Mouse (Mus musculus): ENCODE data around the gene Ttll4.

The Ttll4 gene

DNA sequence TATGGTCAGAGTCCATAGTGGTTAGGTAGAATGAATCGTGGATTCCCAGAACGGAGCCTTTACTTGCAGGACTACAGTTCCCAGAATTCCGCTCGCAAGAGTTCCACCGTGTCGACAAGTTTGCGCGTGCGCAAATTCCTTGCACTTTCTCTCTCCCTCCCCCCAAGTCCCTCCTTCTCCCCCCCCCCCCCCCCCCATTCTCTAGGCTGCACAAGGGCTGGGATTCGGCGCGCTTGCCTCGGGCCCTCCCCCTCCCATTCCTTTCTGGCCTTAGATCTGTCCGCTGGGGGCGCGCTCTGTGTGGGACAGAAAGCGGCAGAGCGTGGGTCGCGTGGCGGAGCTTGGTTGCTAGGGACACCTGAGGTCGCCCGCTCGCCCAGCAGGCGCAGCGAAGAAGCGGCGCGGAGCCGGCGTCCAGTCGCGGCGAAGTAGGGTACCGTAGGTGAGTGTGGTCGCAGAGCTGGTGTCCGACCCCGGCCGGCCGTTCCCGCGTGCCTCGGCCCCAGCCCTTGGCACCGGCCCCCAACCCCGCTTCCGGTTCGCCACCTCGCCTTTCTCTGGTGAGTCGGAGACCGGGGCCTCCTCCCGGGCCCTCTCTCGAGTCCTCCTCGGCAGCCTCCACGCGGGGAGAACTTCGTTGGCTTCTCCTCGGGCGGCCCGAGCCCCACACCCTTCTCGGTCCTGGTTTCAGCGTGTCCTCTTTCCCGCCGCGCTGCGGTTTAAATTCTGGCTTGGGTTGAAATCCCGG, at the start of gene Ttll4:
Gene Ttll4 (plus strand): TSS at position 298 of the 748 bp plus-strand sequence.
- peak; percentile 99 for DNase-seq (ENCODE audit: low spot score)

DNA sequence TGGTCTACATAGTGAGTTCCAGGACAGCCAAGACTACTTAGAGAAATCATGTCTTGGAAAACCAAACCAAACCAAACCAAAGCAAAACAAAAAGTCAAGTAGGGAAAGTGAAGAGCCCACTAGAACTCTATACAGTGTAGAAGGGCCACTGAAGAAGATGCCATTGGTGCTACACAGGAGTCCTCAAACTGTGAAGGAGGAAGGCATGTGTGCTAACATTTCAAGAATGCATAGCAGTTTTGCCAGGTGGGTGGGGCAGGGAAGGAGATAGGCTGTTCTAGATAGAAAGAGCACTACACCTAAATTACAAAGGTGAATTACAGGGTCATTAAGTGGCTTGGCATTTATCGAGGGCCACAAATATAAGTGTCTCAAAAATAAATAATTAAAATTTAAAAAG, 37.4 kb upstream of the Ttll4 start:
- no peak for DNase-seq (ENCODE audit: low spot score)

DNA sequence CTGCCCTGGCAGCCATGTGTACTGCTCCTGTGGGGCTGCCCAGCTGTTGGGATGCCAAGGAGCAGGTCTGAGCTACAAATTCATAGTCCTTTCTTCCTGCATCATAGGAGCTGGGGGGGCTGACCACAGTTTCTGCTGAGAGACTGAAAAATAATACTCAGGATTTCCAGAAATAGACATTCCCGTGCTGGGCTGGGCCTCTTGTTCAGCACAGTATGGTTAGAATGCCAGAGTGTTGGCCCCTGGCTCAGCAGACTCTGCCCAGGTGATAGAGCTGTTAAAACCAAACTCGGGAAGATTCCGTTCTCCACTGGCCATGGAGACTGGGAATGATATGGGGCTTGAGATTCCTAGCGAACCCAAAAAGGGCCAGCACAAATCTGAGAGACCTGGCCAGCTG, 35.5 kb upstream of the Ttll4 start:
- no peak for DNase-seq (ENCODE audit: low spot score)

DNA sequence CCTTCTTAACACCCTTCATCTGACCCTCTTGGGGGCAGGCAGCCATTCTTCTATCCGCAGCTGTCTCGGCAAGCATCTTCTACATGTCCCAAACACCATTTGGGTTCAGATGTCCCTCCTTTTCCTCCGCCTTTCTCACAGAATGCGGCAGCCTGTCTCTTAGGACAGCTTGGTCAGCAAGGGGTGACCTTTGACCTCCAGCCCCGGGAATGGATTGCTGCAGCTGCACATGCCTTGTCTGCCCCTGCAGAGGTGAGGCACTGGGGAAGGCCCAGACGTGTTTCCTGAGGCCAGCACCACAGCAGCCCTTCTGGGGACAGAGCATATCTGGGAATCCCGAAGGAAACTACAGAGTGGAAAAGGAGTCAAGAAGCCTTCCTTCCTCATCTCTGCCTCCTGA, 33.5 kb upstream of the Ttll4 start:
- peak; percentile 53 for DNase-seq (ENCODE audit: low spot score)

DNA sequence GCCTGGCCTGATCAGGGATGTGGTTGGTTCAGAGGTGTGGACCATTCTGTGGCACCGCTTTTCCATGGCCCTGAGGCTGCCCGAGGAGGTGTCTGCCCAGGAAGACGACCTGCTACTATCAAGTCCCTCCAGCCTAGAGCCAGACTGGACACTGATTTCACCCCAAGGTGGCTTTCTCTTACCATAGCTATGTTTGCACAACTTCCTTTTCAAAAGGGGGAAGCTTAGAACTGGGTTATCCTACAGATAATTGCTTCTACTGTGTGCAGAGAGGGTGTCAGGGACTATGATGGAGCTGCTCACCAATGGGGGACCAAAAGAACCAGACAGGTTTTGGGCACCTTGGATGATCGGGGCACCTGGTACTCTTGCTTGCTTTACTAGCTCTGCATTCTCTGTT, 28.8 kb upstream of the Ttll4 start:
- no peak for DNase-seq (ENCODE audit: low spot score)

DNA sequence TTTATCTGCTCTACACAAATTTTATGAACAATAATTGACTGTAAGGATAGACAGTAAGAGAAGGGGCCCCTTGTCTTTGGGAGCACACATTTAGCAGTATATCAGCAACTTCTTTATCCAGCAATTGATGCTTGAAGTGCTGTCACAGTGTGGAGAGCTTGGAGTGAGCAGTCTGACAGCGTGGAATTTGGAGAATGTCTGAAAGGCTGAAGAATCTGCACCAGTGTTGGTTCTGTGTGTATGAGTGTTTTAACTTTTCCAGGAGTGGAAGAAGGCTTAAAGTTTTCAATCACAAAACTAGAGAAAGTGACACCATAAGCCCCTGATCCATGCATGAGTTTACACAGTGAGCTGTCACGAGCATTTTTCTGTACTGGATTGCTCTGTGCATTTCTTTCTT, 18.0 kb upstream of the Ttll4 start:
- DNase-seq (ENCODE audit: low spot score) = no peak

DNA sequence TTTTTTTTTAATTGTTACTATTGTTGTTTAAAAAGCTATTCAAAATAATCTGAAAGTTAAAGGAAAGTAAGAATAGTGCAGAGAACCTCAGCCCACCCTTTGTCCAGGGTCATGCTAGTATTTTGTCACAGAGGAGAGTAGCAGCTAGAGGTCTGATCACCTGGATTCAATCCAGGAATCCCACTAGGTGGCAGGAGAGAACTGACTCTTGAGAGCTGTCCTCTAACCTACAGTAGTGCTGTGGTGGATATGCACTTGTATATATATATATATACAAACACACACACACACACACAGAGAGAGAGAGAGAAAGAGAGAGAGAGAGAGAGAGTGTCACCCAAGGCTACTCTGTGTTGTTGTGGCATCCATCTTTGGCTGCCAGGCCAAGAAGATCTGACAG, 17.6 kb upstream of the Ttll4 start:
- peak; percentile 58 for DNase-seq (ENCODE audit: low spot score)

DNA sequence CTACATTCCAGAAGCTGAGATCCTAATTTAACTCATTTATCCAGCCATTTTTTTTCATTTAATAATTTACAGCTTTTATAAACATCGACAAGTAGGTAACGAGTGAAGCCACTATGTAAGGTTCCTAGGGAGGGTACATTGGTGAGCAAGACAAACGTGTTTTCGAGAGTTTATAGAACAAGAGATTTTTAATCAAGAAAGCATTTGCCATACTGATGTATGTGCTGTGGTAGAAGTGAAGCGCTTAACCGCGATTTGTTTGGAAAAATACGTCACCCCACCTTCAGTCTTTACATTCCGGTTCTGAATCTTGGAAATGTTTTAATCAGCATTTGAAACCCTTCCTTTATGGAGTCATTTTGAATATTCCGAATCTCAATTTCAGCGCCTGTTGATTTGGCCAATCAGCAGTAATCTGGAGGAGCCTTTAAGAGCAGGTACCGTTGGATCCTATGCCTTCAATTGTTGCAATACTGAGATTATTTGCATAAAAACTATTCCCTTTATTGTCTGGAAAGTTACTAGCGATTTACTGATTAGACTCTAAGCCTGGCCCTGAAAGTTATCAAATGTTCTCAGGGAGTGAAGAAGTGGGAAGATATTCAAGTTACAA, 814 bp downstream of the Ttll4 start:
- DNase-seq (ENCODE audit: low spot score) = peak; percentile 46

DNA sequence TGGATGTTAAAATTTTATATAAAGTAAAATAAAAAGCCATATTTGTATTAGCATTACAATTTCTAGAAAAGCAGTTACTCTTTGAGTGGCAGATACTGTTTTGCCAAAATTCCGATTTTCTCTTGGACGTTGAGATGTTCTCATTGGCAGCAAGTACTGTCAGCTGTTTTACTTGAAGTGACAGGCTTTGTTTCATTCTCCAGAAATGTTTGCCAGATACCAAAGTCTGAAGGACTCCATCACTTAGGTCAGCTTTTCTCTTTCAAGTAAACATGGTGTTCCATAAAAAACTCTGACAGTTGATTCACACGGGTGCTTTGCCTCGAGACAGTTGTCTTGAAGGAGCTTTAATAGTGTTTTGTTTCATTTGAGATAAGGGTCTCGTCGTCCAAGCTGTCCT, 3.6 kb downstream of the Ttll4 start:
- DNase-seq (ENCODE audit: low spot score) = no peak

DNA sequence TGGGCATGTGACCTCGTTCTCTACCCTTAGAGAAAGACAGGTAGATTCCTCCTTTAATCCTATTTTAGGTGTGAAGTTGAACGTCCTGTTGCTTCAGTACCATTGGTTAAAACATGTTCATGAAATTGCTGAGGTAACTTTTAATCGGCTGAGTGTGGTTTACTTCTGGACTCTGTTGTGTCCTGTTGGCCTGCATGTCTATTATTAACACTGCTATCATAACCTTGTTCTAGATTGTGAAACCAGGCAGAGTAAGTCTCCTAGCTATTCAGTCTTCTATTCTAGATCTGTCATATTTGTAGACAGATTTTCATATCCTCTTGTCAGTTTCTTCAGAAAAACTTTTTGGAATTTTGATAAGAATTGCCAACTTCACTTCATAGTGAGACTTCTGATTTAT, 6.8 kb downstream of the Ttll4 start:
- no peak for DNase-seq (ENCODE audit: low spot score)

DNA sequence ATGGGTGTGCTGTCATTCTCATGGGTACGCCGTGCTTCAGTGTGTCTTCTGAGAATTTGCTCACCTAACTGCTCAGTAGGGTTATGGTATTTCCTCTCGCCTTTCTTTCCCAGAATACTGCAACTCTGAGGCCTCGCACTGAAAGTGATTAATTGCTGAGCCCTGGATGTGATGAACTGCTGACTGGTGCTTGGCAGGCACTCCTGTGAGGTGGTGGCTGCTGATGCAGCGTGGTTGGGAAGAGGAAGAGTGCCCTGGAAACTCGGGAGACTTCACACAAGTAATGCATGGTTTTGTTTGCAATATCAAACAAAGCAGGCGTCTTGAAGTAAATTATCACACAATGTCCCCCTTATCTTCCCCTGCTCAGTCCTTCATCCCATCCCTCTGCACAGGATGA, 11.2 kb downstream of the Ttll4 start:
- no peak for DNase-seq (ENCODE audit: low spot score)

DNA sequence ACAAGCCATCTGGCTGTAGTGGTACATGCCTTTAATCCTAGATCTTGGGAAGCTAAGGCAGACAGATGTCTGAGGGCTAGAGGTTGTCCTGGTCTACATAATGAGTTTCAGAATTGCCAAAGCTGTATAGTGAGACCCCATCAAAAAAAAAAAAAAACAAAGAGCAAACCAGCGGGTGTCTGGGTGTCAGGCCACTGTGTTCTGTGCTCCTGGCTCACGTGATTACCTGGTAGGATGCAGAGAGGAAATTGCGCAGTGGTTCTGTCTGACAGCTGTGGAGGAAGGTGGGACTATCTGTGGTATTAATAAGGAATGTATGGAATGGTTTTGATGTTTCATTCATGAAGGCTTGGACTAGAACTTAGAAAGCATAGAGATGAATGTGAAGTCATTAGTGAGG, 15.3 kb downstream of the Ttll4 start:
- no peak for DNase-seq (ENCODE audit: low spot score)

DNA sequence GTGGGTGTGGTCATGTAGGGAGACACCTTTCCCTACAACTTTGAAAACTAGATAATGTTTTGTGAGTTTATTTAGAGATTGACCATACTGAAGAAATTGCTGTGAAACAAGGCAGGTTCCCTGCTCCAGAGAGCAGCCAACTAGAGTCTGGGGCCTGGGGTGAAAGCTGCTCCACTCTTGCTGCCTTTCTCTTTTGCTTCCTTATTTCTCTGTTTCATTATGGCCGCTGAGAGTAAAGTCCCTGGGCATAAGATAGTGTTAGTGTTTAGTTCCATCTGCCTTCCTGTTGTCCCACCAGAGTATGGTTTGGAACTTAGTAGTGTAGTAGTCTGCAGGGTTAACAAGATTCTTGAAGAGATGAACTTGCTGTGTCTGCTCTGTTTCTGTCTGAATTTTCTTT, 16.3 kb downstream of the Ttll4 start:
- DNase-seq (ENCODE audit: low spot score) = no peak

DNA sequence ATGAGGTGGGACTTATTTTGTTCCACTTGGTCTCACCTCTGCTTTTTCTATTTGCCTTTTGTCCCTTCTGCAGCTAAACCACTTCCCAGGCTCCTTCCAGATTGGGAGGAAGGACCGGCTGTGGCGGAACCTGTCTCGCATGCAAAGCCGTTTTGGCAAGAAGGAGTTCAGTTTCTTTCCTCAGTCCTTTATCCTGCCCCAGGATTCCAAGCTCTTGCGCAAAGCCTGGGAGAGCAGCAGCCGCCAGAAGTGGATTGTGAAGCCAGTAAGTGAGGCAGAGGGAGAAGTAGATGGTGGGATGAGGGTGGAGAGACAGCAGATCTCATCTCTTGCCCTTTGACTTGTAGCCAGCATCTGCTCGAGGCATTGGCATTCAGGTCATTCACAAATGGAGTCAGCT, 25.6 kb downstream of the Ttll4 start:
- no peak for DNase-seq (ENCODE audit: low spot score)

DNA sequence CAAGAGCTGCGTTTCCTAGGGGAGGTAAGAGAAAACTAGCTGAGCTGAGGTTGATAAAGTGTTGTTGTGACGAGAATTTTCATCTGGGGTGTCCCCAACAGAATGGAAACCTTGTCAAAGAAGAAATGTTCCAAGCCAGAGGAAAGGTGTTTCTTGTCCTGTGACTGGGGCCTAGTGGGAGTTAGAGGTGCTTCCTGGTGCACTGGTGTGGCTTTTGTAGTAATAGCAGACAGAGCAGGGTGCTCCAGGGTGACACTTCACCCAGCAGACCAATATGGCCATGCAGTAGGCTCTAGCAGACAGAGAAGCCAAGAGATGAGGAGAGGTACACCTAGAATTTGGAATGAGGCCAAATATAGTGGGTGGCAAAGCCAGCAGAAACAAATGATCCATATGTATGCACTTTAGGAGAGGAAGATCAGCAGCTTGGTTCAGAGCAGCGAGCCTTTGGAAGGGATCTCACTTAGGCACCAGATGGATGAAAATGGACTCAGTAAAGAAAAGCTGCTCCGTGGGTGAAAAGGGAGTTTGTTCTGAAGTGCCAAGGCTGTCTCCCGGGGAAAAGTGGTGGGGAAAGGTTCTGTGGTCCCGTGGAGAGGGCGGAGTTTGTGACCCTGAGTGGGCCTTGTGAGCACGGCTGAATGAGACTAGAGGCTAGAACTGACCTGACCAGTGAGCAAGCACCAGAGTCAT, 32.5 kb downstream of the Ttll4 start:
- DNase-seq (ENCODE audit: low spot score) = no peak

DNA sequence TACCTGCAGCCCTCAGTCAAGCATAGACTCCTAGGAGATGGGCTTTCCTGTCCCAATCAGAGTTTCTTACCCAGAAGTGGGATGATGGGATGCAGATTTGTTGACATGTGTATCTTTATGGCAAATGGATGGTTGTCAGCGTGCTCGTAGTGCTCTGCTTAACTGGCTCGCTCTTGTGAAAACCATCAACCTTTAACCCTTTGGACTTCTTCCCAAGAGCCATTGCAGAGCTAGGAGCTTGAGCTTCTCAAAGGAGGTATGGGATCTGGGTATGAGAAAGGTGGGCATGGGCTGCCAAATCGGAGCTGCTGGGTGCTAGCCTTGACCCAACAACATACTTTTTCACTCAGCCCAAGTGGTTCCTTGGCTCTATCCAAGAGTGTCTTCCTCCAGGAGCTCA, 34.3 kb downstream of the Ttll4 start:
- DNase-seq (ENCODE audit: low spot score) = no peak

DNA sequence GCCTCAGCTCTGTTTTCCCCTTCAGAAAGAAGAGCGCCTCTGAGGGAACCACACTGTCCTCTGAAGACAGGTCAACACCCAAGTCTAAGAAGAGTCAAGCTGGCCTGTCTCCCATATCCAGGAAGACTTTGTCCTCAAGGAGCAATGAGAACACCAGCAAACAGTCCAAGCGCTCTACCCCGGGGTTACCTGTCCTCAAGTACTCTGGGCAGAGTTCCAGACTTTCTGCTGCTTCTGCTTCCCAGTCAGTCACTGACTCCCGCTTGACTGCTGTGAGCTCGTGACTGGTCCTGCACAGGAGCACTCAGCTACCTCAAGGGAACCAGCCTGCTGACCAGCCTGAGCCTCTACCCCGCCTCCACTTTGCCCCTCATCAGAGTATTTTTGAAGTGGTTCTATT, 35.9 kb downstream of the Ttll4 start:
- DNase-seq (ENCODE audit: low spot score) = no peak

DNA sequence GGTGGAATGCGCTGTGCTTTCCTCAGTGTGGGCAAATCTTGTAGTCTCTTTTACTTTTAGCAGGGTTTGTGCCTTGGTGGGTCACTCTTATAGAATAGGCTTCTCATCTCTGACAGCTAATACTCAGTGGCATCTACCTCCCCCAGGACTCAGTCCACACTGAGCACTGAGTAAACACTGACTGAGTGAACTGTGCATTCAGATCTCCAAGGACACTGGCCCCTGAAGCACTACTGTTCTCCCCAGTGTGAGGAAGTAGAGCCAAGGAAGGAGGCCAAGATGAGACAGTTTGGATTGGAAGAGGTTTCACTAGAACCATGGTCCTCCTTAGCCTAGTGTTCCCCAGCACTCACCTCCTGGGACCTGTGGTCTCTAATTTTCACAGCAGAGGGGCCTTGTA, 36.8 kb downstream of the Ttll4 start:
- DNase-seq (ENCODE audit: low spot score) = no peak

DNA sequence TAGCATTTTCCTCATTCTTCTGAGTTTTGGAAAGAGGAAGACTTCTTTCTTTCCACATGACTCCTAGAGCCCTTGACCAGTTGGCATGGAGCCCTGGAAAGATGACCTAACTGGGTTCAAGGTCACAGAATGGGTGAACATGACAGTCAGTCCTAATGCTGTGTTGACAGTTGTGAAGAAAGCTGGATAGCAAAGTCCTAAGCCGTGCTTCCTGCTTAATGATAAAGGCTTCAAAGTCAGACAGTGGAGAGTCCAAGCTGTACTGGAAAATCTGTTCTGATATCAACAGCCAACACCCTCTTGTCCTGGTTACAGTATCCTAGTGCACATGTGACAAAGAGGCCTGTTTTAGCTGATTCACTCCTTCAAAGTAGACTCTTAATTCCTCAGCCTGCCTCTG, 37.2 kb downstream of the Ttll4 start:
- no peak for DNase-seq (ENCODE audit: low spot score)

DNA sequence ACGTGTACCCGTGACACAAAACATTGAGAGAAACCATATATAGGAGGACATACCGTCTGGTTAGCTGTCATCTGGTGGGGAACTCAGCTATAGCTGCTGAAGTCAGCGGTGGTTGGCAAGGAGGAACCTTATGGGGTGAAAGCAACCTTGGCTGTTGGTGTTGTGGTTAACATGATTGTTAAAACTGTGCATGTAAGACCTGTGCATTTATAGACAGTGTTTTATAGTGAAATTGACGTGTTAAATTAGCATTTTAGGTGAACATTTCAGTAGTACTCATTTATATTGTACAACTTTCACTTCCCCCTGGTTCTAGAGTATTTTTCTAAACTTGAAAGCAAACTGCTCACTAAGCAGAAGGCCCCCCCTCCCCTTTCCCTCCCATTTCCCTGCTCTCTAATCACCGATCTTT, 40.6 kb downstream of the Ttll4 start:
- DNase-seq (ENCODE audit: low spot score) = no peak

DNA sequence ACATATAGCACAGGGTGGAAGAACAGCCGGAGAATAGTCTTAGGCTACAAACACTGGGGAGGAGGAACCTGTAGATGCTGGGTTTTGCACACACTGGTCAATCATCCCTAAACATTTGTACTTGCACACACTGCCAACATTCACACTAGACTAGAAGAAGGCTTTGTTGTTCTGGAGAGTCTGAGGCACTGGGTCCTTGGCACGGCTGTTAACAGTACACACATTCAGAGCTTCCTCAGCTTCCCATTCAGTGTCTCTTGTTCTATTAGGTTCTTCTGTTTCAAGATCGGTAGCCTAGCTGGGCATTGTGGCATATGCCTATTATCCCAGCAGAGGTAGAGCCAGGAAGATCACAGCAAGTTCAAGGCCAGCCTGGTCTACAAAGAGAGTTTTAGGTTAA, 42.6 kb downstream of the Ttll4 start:
- no peak for DNase-seq (ENCODE audit: low spot score)

DNA sequence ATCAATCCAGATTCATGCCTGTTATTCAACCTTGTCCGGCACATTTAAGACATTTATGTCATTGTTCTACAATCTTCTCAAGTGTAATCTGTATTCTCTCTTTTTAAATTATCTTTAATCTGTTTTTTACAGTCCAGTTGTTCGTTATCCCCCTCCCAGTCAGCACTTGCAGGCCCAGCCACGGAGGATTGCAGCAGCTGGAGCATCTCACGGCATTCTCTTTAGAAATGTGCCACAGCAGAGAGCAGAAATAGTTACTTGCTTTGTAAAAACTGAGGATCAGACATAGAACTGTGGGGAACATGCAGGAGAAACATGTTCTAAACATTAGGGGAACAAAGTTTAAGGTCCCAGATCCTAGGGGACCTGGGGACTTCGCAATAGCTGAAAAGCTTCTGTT, 43.5 kb downstream of the Ttll4 start:
- no peak for DNase-seq (ENCODE audit: low spot score)

DNA sequence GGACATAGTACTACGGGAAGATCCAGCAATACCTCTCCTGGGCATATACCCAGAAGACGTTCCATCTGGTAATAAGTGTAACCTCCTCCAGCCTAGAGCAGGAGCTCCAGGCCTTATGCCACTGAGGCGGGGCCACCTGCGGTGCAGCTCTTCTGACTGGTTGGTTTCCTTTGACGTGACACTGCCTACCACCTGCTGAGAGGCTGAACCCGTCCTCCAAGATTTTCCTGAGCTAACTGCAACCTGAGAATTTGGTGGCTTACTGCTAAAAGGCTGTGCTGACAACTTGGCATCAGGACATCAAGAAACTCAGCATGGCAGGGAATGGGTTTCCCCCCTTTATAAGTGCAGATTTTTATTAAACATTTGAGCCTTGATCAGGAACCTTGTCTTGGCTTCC, 48.0 kb downstream of the Ttll4 start:
- no peak for DNase-seq (ENCODE audit: low spot score)

DNA sequence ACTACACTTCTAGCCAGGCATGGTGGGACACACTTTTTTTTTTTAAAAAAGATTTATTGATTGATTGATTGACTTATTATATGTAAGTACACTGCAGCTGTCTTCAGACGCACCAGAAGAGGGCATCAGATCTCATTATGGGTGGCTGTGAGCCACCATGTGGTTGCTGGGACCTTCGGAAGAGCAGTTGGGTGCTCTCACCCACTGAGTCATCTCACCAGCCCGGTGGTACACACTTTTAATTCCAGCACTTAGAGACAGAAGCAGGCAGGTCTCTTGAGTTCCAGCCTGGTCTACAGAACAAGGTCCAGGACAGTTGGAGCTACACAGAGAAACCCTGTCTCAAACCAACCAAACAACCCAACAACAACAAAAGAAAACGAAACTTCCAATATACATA, 50.5 kb downstream of the Ttll4 start:
- DNase-seq (ENCODE audit: low spot score) = no peak
